Mouse (Mus musculus): Measurements from ENCODE around the gene Ldha.

The Ldha gene

GRCm38 (mm10) chr7:46838104-46838671 lies 3.1 kb upstream of the Ldha start:
- peak; percentile 42 for DNase-seq (ENCODE audit: low read depth, low spot score)

- DNase-seq (ENCODE audit: low read depth, low spot score), result peak; percentile 86
Measured at GRCm38 (mm10) chr7:46838891-46839302, 2.4 kb upstream of the Ldha start.

DNA sequence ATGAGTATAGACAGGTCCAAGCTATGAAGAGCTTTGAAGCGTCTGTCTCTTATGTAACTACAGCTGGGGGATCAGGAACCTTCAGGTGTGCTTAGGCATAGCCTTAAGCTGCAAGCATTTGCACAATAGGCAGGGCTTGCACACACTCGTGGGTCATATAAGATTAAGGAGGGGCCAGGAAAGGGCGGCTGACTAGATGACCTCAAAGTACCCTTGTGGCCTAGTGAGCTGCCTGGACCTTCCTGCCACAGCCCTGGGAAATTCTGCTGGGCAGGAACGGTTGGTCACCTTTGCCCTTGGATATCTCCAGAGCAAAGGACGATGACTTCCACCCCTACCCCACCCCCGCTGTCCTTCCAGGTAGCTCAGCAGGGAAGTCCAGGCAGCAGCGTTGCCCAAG lies 1.8 kb upstream of the Ldha start:
- no peak for DNase-seq (ENCODE audit: low read depth, low spot score)

DNA sequence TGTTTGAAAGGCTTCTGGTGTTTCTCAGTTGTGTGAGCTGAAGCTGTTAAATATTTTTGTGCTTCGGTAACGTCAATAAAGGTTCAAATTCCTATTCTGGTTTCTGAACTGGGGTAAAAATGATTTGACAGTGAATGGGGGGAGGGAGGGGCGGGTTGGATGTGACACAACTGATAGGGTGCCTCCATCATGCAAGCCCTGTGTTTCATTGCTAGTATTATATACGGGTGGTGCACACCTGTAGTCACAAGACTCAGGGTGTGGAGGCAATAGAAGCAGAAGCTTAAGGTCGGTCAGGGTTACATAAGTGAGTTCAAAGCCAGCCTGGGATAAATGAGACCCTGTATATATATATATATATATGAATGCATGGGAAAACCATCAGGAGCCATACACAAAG lies 1.4 kb upstream of the Ldha start:
- no peak for DNase-seq (ENCODE audit: low read depth, low spot score)

DNA sequence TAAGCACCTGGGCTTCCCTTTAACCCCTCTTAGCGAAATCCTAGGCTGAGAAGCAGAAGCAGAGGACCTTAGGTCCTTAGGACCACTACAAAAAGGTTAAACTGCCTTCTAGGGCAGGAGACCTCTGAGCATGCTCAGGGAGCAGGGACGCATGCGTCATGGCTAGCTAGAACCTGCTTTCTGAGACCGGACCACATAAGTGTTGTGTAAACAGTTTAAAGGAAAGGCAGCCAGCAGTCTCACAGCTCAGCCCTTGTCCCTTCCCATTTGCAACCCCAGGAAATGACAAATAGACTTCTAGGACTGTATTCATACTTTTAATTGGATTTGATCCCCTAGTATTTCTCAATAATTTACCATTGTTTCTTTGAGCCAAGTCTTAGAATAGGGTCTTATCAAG lies 949 bp upstream of the Ldha start:
- DNase-seq (ENCODE audit: low read depth, low spot score), result no peak

DNA sequence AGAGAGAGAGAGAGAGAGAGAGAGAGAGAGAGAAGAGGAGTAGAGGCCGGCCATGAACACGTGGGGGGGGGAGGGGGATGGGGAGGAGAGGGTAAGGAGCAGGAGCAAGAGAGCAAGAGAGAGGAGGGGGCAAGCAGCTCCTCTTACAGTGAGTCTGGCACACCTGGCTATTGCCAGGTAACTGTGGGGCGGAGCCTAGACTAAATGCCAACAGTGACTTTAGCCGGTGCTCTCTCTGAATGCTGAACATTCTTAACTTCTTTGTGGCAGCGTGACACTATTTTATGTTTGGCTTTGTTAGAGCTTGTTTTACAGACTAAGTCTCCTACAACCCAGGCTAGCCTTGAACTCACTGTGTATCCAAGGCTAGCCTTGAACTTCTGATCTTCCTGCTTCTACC lies 1.0 kb downstream of the Ldha start:
- DNase-seq (ENCODE audit: low read depth, low spot score), result no peak

- DNase-seq (ENCODE audit: low read depth, low spot score), result no peak
Measured at GRCm38 (mm10) chr7:46843576-46843975, 2.3 kb downstream of the Ldha start.

- DNase-seq (ENCODE audit: low read depth, low spot score), result peak; percentile 95
Measured at GRCm38 (mm10) chr7:46845211-46845977, 4.1 kb downstream of the Ldha start.

DNA sequence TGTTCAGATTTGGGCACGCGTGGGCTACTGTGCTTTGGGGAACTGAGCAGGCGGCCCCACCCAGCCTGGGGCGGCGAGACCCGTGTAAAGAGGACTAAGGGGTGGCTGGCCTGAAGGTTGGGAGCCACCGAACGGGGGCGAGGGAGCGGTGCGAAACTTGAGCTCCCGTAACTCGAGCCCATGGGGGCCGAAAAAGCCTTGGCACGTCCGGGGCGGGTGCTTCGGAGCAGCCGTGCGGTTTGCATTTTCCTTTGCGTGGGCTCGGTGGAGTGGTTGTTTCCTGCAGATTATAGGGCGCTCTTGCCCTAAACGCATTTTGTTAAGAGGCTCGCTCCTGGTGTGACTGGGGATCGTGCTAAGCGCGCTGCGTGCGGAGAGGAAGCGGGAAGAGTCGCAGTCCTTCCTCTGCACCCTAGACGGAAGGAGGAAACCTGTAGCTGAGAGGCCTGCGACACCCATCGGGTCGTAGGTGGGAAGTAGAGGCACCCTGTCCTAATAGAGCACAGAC lies 4.8 kb downstream of the Ldha start:
- peak; percentile 85 for DNase-seq (ENCODE audit: low read depth, low spot score)

DNA sequence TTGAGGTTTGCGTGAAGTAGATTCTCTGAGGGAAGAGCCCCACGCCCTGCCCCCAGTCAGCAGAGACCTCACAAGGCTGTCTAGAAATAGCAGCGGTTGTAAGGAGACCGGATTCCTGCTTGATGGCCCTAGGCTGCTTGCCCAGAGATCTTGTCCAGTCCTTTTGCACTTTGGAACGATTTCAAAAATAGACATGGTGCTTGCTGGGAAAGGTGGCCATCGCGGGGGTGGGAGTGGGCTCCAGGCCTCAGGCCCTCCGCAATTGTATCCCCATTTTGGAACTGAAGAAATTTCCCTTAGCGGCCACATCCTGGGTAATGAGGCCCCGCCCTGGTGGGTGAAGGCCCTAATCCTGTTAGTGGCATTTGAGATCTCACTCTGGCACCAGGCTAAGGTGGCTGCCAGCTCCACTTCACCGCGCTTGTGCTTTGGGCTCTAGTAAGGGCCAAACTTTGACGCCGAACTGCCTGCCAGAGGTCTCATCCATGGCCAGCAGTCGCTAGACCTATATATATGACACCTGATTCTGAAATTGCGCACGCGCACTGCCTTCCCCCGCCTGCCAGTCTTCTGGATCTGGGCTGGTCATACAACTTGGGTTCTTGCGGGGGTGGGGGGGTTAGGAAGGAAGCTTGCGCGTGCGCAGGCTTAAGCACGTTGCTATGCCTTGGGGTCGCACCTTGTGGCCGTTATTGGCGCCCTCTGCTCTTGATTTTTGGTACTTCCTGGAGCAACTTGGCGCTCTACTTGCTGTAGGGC lies 5.4 kb downstream of the Ldha start:
- DNase-seq (ENCODE audit: low read depth, low spot score), result peak; percentile 87

GRCm38 (mm10) chr7:46849287-46849686 lies 8.0 kb downstream of the Ldha start:
- DNase-seq (ENCODE audit: low read depth, low spot score), result no peak

DNA sequence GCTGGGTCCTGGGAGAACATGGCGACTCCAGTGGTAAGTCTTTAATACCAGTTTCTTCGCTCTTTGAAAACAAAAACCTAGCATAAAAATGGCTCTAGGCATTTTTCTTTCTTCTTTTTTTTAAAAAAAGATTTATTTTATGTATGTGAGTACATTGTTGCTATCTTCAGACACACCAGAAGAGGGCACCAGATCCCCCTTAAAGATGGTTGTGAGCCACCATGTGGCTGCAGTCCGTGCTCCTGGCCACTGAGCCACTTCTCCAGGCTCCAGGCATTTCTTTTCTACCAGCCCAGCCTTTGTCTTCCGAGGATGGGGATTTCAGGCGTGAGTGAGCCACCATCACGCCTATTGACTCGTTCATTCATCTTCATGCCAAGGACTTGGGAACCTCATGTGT lies 9.8 kb downstream of the Ldha start:
- no peak for DNase-seq (ENCODE audit: low read depth, low spot score)

DNA sequence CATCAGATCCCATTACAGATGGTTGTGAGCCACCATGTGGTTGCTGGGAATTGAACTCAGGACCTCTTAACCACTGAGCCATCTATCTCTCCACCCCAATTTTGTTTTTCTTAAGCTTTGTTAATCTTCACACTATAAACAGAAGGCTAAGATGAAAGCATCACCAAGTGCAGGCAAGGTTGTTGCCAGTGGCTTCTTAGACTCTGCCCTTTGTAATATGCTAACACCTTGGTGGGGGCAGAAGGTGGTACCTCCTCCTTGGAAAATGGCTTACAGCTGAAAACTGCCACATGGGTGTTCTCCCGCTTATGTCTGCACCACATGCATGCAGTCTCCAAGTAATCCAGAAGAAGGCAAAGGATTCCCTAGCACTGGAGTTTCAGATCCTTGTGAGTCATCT lies 11.4 kb downstream of the Ldha start:
- no peak for DNase-seq (ENCODE audit: low read depth, low spot score)

DNA sequence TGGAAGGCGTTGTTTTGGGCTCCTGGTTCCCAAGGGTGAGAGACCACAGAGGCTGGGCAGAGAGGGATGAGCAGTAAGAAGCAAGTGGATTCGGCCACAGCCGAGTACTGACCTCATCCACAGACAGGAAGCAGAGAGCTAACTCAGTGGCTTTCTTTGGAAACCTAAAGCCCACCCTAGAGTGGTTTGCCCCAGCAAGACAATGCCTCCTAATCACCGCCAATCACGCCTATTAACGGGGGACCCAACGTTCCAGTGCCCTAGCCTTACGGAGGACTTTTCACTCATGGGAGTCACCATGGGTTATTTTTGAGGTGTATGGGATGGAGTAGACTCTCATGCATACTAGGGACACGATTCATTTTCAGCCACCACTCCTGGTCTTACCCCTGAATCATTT lies 12.1 kb downstream of the Ldha start:
- no peak for DNase-seq (ENCODE audit: low read depth, low spot score)

- DNase-seq (ENCODE audit: low read depth, low spot score), result no peak
Measured at GRCm38 (mm10) chr7:46855866-46856560, 14.7 kb downstream of the Ldha start.

GRCm38 (mm10) chr7:46857436-46857835 lies 16.2 kb downstream of the Ldha start:
- no peak for DNase-seq (ENCODE audit: low read depth, low spot score)

GRCm38 (mm10) chr7:46859031-46859430 lies 17.8 kb downstream of the Ldha start:
- DNase-seq (ENCODE audit: low read depth, low spot score), result no peak

- no peak for DNase-seq (ENCODE audit: low read depth, low spot score)
Measured at GRCm38 (mm10) chr7:46860996-46861395, 19.7 kb downstream of the Ldha start, which contains the start of gene Ldhc. Gene Ldhc, plus strand, starts transcription at chr7:46861203.

- no peak for DNase-seq (ENCODE audit: low read depth, low spot score)
Measured at GRCm38 (mm10) chr7:46871988-46872387, 30.7 kb downstream of the Ldha start.

DNA sequence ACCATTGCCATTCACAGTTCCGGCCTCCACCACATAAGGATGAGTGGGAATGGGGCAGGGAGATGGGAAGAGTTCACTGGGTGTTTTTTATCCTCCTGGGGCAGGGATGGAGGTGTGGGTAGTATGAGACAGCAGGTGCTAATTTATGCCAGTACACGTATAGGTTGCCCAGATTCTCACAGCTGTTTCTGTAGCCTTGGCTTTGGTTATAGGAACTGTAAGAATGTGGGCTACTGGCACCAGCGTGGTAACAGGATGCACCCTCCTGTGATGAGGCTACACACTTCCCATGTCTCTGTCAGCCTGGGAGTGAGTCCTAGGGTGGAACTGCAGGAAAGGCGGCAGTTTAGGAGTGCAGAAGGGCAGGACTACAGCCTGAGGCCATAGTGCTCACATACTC lies 35.6 kb downstream of the Ldha start:
- DNase-seq (ENCODE audit: low read depth, low spot score), result no peak

DNA sequence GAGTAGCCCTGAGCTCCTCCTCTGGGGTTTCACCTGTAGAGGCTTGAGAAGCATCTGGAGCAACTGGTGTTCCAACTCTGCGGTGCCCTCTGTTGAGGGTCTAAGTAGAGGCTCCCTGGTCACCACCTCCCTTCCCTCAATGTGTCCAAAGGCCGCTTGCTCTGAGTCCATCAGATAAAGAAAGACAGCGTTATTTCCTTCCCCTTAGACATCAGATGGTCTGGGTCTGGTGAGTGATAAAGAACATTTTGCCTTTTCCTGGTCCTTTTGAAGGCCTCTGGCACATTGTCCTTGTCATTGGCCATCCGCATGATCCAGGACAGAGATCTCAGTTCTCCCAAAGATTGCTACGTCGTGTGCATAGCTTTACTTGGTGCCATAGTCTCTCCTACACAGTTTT lies 36.0 kb downstream of the Ldha start:
- DNase-seq (ENCODE audit: low read depth, low spot score), result no peak

- DNase-seq (ENCODE audit: low read depth, low spot score), result no peak
Measured at GRCm38 (mm10) chr7:46879851-46880250, 38.6 kb downstream of the Ldha start.

Data from CD4-positive helper T cell, adult 2 months (primary cell).